Mouse (Mus musculus): ENCODE measurements around the gene 1600014C10Rik.

Gene 1600014C10Rik

GRCm38 (mm10) chr7:38183709-38184417 lies 846 bp downstream of the 1600014C10Rik start:
- DNase-seq (ENCODE audit: low spot score in 2 of 2): peak; percentile 86 to 87

GRCm38 (mm10) chr7:38184418-38184745 lies 1.4 kb downstream of the 1600014C10Rik start:
- DNase-seq (ENCODE audit: low spot score in 2 of 2): no peak

- DNase-seq (ENCODE audit: low spot score in 2 of 2): no peak
Measured at GRCm38 (mm10) chr7:38184786-38185185, 1.8 kb downstream of the 1600014C10Rik start.

GRCm38 (mm10) chr7:38186861-38187260 lies 3.8 kb downstream of the 1600014C10Rik start:
- DNase-seq (ENCODE audit: low spot score in 2 of 2): peak in 1 of 2 experiments; percentile 44

- DNase-seq (ENCODE audit: low spot score in 2 of 2): peak in 1 of 2 experiments; percentile 45
Measured at GRCm38 (mm10) chr7:38187796-38188195, 4.8 kb downstream of the 1600014C10Rik start.

GRCm38 (mm10) chr7:38188281-38189075 lies 5.5 kb downstream of the 1600014C10Rik start:
- DNase-seq (ENCODE audit: low spot score in 2 of 2): no peak

GRCm38 (mm10) chr7:38189136-38189982 lies 6.3 kb downstream of the 1600014C10Rik start:
- DNase-seq (ENCODE audit: low spot score in 2 of 2): peak; percentile 63 to 71

- no peak for DNase-seq (ENCODE audit: low spot score in 2 of 2)
Measured at GRCm38 (mm10) chr7:38190056-38190835, 7.2 kb downstream of the 1600014C10Rik start.

- DNase-seq (ENCODE audit: low spot score in 2 of 2): no peak
Measured at GRCm38 (mm10) chr7:38191146-38191545, 8.1 kb downstream of the 1600014C10Rik start.

GRCm38 (mm10) chr7:38191571-38191970 lies 8.6 kb downstream of the 1600014C10Rik start:
- DNase-seq (ENCODE audit: low spot score in 2 of 2): no peak

- DNase-seq (ENCODE audit: low spot score in 2 of 2): no peak
Measured at GRCm38 (mm10) chr7:38199907-38200605, 17.0 kb downstream of the 1600014C10Rik start.

- DNase-seq (ENCODE audit: low spot score in 2 of 2): peak; percentile 73 to 78
Measured at GRCm38 (mm10) chr7:38200606-38201289, 17.7 kb downstream of the 1600014C10Rik start.

- no peak for DNase-seq (ENCODE audit: low spot score in 2 of 2)
Measured at GRCm38 (mm10) chr7:38201290-38201658, 18.3 kb downstream of the 1600014C10Rik start.

GRCm38 (mm10) chr7:38204314-38204713 lies 21.3 kb downstream of the 1600014C10Rik start:
- no peak for DNase-seq (ENCODE audit: low spot score in 2 of 2)

- DNase-seq (ENCODE audit: low spot score in 2 of 2): no peak
Measured at GRCm38 (mm10) chr7:38205801-38206200, 22.8 kb downstream of the 1600014C10Rik start.

GRCm38 (mm10) chr7:38206564-38206963 lies 23.5 kb downstream of the 1600014C10Rik start:
- no peak for DNase-seq (ENCODE audit: low spot score in 2 of 2)

- no peak for DNase-seq (ENCODE audit: low spot score in 2 of 2)
Measured at GRCm38 (mm10) chr7:38208969-38209368, 26.0 kb downstream of the 1600014C10Rik start.

GRCm38 (mm10) chr7:38209478-38210152 lies 26.6 kb downstream of the 1600014C10Rik start:
- DNase-seq (ENCODE audit: low spot score in 2 of 2): no peak

- DNase-seq (ENCODE audit: low spot score in 2 of 2): no peak
Measured at GRCm38 (mm10) chr7:38212651-38213062, 29.6 kb downstream of the 1600014C10Rik start.

All from spleen, postnatal 36 days (tissue).